Mouse (Mus musculus) lung, postnatal 10 days (tissue): Measurements from ENCODE around the gene Bsn.
A peak's percentile ranks its signal among the peaks of the same experiment; 100 is the strongest.

Experiments used
- DNase-seq: peaks from one replicate; pipeline ENCODE4 v3.0.0; 2021

Gene Bsn

GRCm38 (mm10) chr9:108052885-108053664 is 137.1 kb downstream of the Bsn start, which contains the start of gene Amigo3:
Gene Amigo3, plus strand, starts transcription at chr9:108053159.
- DNase-seq, result peak; percentile 98

DNA sequence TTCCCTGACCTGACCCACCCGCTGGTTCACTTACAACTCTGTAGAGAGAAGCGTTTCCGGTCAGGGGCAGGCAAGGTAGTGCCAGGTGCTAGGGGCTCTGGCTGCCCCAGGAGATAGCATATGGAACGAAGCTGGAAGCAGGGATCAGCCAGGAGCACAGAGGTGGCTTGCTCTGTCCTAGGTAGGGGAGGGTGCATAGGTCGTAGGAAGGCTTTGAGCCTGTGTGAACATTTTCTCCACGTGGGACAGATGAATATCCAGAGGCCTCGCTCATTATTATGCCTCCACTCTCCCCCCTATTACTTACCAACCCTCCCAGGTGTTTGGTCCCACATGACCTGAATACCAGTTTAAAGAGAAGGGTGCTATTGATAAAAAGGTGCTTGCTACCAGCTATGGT is 137.8 kb downstream of the Bsn start:
- DNase-seq, result no peak

- DNase-seq, result no peak
Observed at GRCm38 (mm10) chr9:108051931-108052220, 138.3 kb downstream of the Bsn start.

DNA sequence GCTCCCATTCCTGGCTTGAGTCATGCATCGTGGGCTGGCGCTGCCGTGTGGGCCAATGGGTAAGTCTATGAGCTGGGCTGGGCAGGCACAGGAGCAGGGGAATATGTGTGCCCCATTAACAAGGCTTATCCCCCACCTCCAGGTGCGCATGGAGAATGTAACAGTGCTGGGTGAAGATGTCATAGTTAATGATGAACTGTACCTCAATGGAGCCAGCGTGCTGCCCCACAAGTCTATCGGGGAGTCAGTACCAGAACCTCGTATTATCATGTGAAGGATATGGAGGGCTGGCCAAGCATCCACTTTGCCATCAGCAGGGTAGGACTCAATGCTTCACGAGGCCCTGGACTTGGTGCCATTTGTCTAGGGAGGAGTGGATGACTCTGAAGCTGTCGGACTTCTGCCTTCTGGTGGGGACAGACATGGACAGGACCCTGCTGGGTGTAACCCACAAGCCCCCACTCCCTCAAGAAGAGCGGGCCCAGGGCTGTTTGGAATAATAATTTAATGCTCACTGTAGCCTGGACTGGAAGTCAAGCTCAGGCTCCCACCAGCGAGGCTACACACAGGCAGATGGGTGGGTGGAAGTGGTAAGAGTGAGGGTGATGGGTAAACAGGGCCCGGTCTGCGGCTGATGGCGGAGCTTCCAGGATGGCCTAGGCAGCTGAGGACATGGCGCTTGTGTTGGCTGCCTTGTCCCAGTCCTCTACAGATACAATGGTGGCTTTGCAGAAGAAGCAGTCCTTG is 138.8 kb downstream of the Bsn start:
- DNase-seq, result no peak

- no peak for DNase-seq
Observed at GRCm38 (mm10) chr9:108049561-108050251, 140.5 kb downstream of the Bsn start.

DNA sequence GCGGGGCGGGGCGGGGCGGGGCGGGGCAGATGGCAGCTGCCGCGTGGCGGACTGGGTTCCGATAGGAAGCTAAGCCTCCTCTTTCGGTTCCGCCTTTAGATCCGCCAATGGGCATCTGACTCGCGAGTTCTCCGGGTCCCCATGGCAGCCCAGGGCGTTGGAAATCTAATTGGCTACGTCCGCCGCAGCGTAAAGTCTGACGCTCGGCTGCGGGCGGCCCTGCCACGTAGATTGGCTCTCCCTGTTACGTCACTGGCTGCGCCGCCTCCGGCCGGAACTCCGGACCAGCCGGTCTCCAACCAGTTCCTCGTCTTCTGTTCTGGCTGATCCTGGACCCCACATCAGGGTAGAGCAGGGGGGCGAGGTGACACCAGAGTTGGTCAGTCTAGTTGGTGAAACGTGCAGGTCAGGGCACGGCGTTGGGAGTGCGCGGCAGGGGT is 141.1 kb downstream of the Bsn start, which contains the start of gene Gmppb:
Gene Gmppb, plus strand, starts transcription at position 227 of the 440 bp plus-strand sequence.
- DNase-seq, result peak; percentile 98

GRCm38 (mm10) chr9:108048566-108048955 is 141.6 kb downstream of the Bsn start:
- no peak for DNase-seq

DNA sequence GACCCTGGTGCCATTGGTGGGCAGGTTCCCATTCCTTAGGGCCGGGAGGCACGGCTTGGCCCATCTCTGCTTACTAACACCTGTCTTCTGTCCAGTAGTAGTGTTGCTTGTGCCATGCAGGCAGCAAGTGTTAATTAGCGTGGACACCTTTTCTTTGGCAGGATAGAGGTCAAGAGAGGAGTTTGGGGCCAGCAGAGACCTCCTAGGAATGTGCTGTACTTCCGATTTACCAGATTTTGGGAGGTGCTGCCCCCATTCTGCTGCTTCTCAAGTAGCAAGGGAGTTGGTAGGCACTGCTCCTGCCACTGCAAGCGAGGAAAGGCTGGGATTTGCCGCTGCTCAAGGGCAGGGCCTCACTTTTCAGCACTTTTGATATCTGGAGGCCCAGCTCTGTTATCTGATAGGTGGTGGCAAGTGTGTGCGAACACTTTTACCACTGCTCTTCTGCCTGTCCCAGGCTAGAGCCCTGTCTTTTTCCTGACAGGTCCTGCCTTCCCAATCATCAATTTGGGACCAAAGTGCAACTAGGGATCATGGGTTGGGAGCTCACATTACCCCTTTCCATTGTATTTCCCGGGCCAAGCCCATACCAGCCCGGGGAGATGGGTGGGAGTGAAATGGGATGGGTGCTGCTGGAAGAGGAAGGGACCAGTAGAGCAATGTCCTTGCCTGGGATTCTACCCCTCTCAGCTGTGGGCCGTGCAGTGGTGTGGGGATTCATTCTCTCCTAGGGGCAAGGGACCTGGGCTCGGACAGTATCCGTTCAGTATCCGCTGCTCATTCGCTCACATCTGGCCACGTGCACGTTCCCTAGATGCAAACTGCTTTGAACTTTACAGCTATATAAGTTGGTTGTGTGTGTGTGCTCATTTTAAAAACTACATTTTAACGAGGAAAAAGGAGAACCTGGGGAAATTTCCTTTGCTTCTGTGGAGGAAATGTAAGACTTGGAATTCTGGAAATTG is 142.3 kb downstream of the Bsn start:
- no peak for DNase-seq

DNA sequence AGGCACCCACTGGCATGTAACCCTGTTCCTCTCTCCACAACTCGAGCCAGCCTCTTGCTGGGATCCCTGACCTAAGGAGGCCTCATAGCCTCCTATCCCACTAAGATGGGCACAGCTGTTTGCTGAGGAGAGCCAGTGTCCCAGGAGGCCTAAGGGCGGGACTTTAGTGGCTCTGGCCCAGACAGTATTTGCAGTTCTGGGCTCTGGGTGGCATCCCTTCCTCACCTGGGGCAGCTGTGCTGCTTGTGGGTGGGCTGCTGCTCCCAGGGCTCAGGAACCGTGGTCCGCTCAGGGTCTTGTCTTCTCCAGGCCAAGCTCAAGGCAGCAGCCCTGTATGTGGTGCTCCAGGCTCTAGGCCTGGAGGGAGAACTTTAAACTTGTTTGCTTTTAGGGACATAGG is 143.6 kb downstream of the Bsn start:
- DNase-seq, result no peak
